10 mouse cellular contexts compared by ENCODE assay signal in the genomic region with DNA sequence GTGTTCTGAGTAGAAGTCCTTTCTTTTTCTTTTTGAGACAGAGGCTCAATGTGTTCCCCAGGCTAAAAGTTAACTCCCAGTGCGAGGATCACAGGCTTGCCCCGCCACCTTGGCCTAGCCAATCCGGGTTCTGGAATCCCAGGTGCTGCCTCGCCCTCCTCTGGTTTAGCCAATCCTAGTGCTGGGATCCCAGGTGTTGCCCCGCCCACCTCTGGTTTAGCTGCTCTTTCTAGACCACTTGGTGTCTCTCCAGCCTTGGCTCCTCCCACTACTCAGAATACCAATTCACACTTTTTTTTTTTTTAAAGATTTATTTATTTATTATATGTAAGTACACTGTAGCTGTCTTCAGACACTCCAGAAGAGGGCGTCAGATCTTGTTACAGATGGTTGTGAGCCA. TPM values are rescaled to one million over a fixed set of nuclear protein-coding genes. Genes with fewer than 3 reads are reported as not detected.
DNase-seq lines count a peak whose midpoint lies in the region; ATAC-seq lines count a peak whose summit lies in the region.
"Had no signal": no experiment of that assay in that cellular context is flagged by ENCODE, and none has a peak within 500 bp of the region (broad histone marks: within the 10 kb centered on the region; RNA-seq: fewer than 3 reads in every experiment).

No protein-coding gene starts in this region.

- no peak for DNase-seq in hindbrain, embryonic 14.5 days (ENCODE audit: low spot score)
- DNase-seq in ES-CJ7 (ENCODE audit: low read depth, low spot score) = peak; percentile 87
- DNase-seq in kidney, adult 9 months = peak; percentile 85
- DNase-seq in yolk sac, embryonic 10.5 days (ENCODE audit: low spot score) = no peak
- DNase-seq in cerebellum, postnatal 25 days = no peak
- DNase-seq in lung, postnatal 14 days = no peak

- peaks cover 11% of the 10 kb centered on the region; the same call in 1 of the 2 replicates for H3K4me1 ChIP-seq in hindbrain, embryonic 14.5 days (replicated peaks; ENCODE audit: control insufficient read depth, insufficient read depth, low read length)
- peaks cover 9% of the 10 kb centered on the region for H3K4me1 ChIP-seq in hindbrain, embryonic 12.5 days
- peaks cover 9% of the 10 kb centered on the region for H3K4me1 ChIP-seq in midbrain, embryonic 16.5 days (ENCODE audit: control insufficient read depth, insufficient read depth, low read length)

- ATAC-seq in hindbrain, embryonic 14.5 days (ENCODE audit: low FRiP score) = no peak
- no peak for ATAC-seq in hindbrain, embryonic 12.5 days (ENCODE audit: low FRiP score)
- ATAC-seq in midbrain, embryonic 16.5 days = no peak
- ATAC-seq: intestine, postnatal 0 days had no signal

- H3K9ac ChIP-seq in hindbrain, embryonic 14.5 days = no peak overlapping the region
- no peak overlapping the region for H3K9ac ChIP-seq in hindbrain, embryonic 12.5 days
- no peak overlapping the region for H3K9ac ChIP-seq in midbrain, embryonic 16.5 days (ENCODE audit: low read depth, low read length)
- H3K9ac ChIP-seq: heart, embryonic 13.5 days had no signal

- no peak overlapping the region for H3K4me3 ChIP-seq in hindbrain, embryonic 14.5 days (replicated peaks; ENCODE audit: low read length)
- H3K4me3 ChIP-seq in hindbrain, embryonic 12.5 days = no peak overlapping the region
- H3K4me3 ChIP-seq in midbrain, embryonic 16.5 days (ENCODE audit: low read depth, low read length) = no peak overlapping the region
- H3K4me3 ChIP-seq: heart, embryonic 13.5 days had no signal

- 46% methylated on average over 5 of the region's 6 CpGs for WGBS in hindbrain, embryonic 14.5 days
- 60% methylated on average over 6 of the region's 6 CpGs for WGBS in hindbrain, embryonic 12.5 days
- WGBS in midbrain, embryonic 16.5 days = 44% methylated on average over 5 of the region's 6 CpGs

- H3K27me3 ChIP-seq in hindbrain, embryonic 14.5 days (ENCODE audit: control insufficient read depth, insufficient read depth, low read length) = peaks cover 33% of the 10 kb centered on the region
- H3K27me3 ChIP-seq in hindbrain, embryonic 12.5 days = peaks cover 39% of the 10 kb centered on the region
- peaks cover 18% of the 10 kb centered on the region for H3K27me3 ChIP-seq in midbrain, embryonic 16.5 days (ENCODE audit: control insufficient read depth, insufficient read depth, low read depth, low read length)

- no peaks in the 10 kb centered on the region for H3K36me3 ChIP-seq in hindbrain, embryonic 14.5 days (replicated peaks; ENCODE audit: control insufficient read depth, insufficient read depth)
- no peaks in the 10 kb centered on the region for H3K36me3 ChIP-seq in hindbrain, embryonic 12.5 days
- H3K36me3 ChIP-seq in midbrain, embryonic 16.5 days (ENCODE audit: control insufficient read depth, insufficient read depth, low read length) = no peaks in the 10 kb centered on the region
- H3K36me3 ChIP-seq: heart, embryonic 13.5 days had no signal

- no peaks in the 10 kb centered on the region for H3K9me3 ChIP-seq in hindbrain, embryonic 14.5 days (ENCODE audit: control insufficient read depth, low read length)
- H3K9me3 ChIP-seq in hindbrain, embryonic 12.5 days (replicated peaks) = no peaks in the 10 kb centered on the region
- no peaks in the 10 kb centered on the region for H3K9me3 ChIP-seq in midbrain, embryonic 16.5 days (replicated peaks; ENCODE audit: control insufficient read depth, low read length, poor library complexity, severe bottlenecking)
- H3K9me3 ChIP-seq: heart, embryonic 13.5 days had no signal

- no peak overlapping the region for H3K27ac ChIP-seq in hindbrain, embryonic 14.5 days
- no peak overlapping the region for H3K27ac ChIP-seq in hindbrain, embryonic 12.5 days
- H3K27ac ChIP-seq in midbrain, embryonic 16.5 days (ENCODE audit: low read length) = no peak overlapping the region
- H3K27ac ChIP-seq: heart, embryonic 13.5 days had no signal

- H3K4me2 ChIP-seq in hindbrain, embryonic 14.5 days (replicated peaks) = peak overlapping the region; percentile 17; the same call in 1 of the 2 replicates
- H3K4me2 ChIP-seq in hindbrain, embryonic 12.5 days (replicated peaks) = no peak overlapping the region; the same call in 1 of the 2 replicates
- peak overlapping the region; percentile 34 for H3K4me2 ChIP-seq in midbrain, embryonic 16.5 days (ENCODE audit: low read length)
- H3K4me2 ChIP-seq: heart, embryonic 13.5 days had no signal

RNA-seq across cellular contexts. Expression of gene Irf8, which starts 4.1 kb away (rescaled TPM):
- 3.2 and 5.1 TPM in 2 replicates for polyA plus RNA-seq in hindbrain, embryonic 14.5 days (2014; fragmentation: Nextera tagmentation; extraction: Ambion mirVana)
- 3.7 and 4.6 TPM in 2 replicates for polyA plus RNA-seq in hindbrain, embryonic 12.5 days (2016; fragmentation: Nextera tagmentation; extraction: Ambion mirVana)
- 3.9 TPM in 2 replicates for polyA plus RNA-seq in midbrain, embryonic 16.5 days (2015; fragmentation: Nextera tagmentation; extraction: Ambion mirVana)

Comparison
In these comparisons a context has a peak if more than half of its experiments do, and no peak if none do; other contexts are left out.
1. DNase-seq: peak in ES-CJ7 (single experiment) and kidney, adult 9 months (single experiment); none in hindbrain, embryonic 14.5 days (single experiment), yolk sac, embryonic 10.5 days (single experiment), cerebellum, postnatal 25 days (0 of 2) and lung, postnatal 14 days (single experiment).